Mouse (Mus musculus): ENCODE results near the gene C330007P06Rik.
A peak's percentile ranks its signal among the peaks of the same experiment; 100 is the strongest.
"Not testable (repeated sequence)": the region's sequence is repeated elsewhere in the genome, so short reads cannot be mapped to it uniquely, and the experiment has no call there.

C330007P06Rik gene

DNA sequence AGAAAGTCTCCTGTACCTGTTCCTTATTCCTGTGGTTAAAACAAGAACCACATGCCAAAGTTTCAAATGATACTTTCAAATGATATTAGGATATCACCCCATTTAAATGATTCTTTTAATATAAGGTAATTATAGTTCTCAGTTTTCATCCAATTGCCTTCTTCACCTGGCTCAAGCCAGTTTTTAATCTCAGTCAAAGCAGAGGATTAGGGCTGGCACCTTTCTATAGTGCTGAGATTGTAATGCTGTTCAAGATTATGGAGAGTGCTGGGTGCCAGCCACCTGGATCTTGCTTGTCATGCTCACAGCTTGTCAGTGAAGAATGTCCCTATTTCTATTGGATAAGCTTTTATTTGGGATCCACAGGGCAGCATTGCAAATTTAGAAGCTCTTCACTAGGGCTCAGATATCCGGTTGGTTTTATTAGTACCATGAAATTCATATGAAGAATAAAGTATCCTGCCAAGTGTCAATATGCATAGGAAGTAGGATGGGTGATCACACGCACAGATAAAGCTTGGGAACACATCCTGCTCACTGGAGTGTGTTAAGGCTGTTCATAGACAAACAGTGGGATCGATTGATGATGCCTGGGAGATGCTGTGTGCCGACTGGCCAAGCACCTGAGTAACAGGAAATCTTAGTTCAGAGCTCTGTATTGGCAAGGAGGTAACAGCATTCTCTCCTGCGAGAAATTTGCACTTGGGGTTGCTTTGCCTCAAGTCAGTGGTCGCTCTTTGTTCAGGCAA lies 74.6 kb downstream of the C330007P06Rik start:
- no peak for DNase-seq (ENCODE audit: low read depth, low spot score)

- not testable (repeated sequence) for DNase-seq (ENCODE audit: low read depth, low spot score)
These were observed 77.2 kb downstream of the C330007P06Rik start for GRCm38 (mm10) chrX:36796734-36797133.

- DNase-seq (ENCODE audit: low read depth, low spot score), result no peak
These were observed 77.7 kb downstream of the C330007P06Rik start for GRCm38 (mm10) chrX:36796163-36796581.

DNA sequence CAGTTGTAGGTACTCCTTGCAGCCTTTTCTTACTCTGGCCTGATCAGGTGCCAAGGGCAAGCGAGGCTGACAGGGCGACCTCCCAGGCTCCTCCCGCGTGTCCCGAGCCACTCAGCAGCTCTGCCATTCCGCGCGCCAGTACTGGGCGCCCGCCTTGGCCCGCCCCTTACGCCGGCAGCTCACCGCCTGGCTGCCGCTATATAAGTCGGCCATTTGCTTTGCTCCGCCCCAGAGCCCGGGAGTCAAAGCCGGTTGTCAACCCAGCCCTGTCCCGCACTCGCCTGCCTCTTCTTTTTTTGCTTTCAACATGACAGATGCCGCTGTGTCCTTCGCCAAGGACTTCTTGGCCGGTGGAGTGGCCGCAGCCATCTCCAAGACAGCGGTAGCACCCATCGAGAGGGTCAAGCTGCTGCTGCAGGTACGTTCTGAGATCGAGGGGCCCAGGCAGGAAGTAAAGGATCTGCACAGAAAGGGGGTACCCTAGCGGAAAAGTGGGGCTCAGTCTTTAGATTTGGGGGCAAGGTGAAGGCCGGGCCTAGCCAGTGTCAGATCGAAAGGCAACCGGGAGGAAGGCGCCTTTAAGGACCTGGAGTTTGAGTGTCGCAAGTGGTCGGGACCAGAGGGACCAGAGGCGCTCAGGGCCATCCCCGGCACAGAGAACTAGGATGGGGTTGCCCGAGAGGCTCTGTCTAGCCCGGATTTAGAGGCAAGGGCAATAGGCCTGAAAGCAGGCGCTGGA lies 78.3 kb downstream of the C330007P06Rik start, which contains the start of gene Slc25a5:
Gene Slc25a5, plus strand, starts transcription at position 228 of the 739 bp plus-strand sequence.
- DNase-seq (ENCODE audit: low read depth, low spot score), result peak; percentile 57

GRCm38 (mm10) chrX:36794571-36794970 lies 79.3 kb downstream of the C330007P06Rik start:
- DNase-seq (ENCODE audit: low read depth, low spot score), result no peak

DNA sequence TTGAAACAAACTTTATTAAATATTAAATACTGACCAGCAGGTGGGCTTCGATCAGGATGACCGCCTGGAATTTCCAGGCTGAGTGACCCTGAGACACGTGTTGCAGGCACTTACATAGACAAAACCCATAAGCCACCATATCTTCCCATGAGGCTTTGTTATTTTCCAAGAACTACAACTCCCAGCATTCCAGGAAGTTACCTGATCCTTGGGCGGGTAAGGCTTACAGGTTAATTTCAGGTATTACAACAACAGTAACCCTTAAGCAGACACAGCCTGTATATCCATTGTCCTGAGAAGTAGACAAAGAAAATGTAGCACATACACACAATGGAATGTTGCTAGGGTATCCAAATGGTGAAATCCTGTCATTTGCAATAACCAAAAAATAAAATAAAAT lies 84.6 kb downstream of the C330007P06Rik start:
- DNase-seq (ENCODE audit: low read depth, low spot score), result no peak

DNA sequence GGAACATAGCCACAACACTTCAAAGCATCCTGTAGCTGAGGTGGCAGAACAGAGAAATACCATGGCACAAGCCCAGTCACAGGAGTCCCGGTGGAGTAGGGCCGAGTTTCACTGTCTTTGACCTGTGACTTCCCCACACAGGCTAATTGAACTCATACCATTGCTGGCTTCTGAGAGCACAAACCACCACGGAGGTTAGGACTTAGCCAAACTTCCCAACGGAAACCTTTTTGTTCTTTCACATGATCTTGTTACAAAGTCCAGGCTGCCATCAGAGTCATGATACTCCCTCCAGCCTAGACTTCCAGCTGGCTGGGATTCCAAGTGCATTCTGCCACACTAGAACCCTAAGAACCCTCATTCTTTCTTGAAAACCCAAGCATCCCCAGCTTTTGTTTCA lies 96.2 kb downstream of the C330007P06Rik start:
- DNase-seq (ENCODE audit: low read depth, low spot score), result no peak

GRCm38 (mm10) chrX:36775520-36775919 lies 98.4 kb downstream of the C330007P06Rik start:
- no peak for DNase-seq (ENCODE audit: low read depth, low spot score)
